9 mouse cellular contexts compared by ENCODE assay signal in genomic region chr17:48280943-48281738, GRCm38 (mm10). TPM values are rescaled to one million over a fixed set of nuclear protein-coding genes. Genes with fewer than 3 reads are reported as not detected.
DNase-seq lines count a peak whose midpoint lies in the region; ATAC-seq lines count a peak whose summit lies in the region.
"Had no signal": no experiment of that assay in that cellular context is flagged by ENCODE, and none has a peak within 500 bp of the region (broad histone marks: within the 10 kb centered on the region; RNA-seq: fewer than 3 reads in every experiment).

No protein-coding gene starts in this region.

- H3K9ac ChIP-seq in heart, embryonic 11.5 days (ENCODE audit: low read depth, low read length) = peak overlapping the region; percentile 68
- peak overlapping the region; percentile 51 for H3K9ac ChIP-seq in hindbrain, embryonic 14.5 days
- H3K9ac ChIP-seq in midbrain, embryonic 11.5 days (ENCODE audit: low read length) = peak overlapping the region; percentile 67

- no peaks in the 10 kb centered on the region for H3K27me3 ChIP-seq in heart, embryonic 11.5 days (ENCODE audit: control insufficient read depth, insufficient read depth, low read length)
- H3K27me3 ChIP-seq in hindbrain, embryonic 14.5 days (ENCODE audit: control insufficient read depth, insufficient read depth, low read length) = no peaks in the 10 kb centered on the region
- no peaks in the 10 kb centered on the region for H3K27me3 ChIP-seq in midbrain, embryonic 11.5 days (ENCODE audit: control insufficient read depth, insufficient read depth, low read length)

- no peak for DNase-seq in heart, adult 18-20 months
- peak; percentile 0 for DNase-seq in Muller cell, postnatal 12 days (ENCODE audit: inconsistent ontology term)
- DNase-seq in hindbrain, embryonic 14.5 days (ENCODE audit: low spot score) = no peak
- peak; percentile 94 for DNase-seq in midbrain, embryonic 11.5 days (ENCODE audit: low spot score, missing footprints)
- no peak for DNase-seq in adrenal gland, adult 18-20 months (ENCODE audit: low spot score in 2 of 2)
- DNase-seq in frontal cortex, postnatal 10 days (ENCODE audit: low spot score in 2 of 2) = no peak
- DNase-seq in frontal cortex, postnatal 36 days (ENCODE audit: low spot score in 2 of 2) = no peak

- H3K4me3 ChIP-seq in heart, embryonic 11.5 days (ENCODE audit: low read depth, low read length) = peak overlapping the region; percentile 34
- H3K4me3 ChIP-seq in hindbrain, embryonic 14.5 days (replicated peaks; ENCODE audit: low read length) = peak overlapping the region; percentile 23
- peak overlapping the region; percentile 24 for H3K4me3 ChIP-seq in midbrain, embryonic 11.5 days (ENCODE audit: low read depth, low read length)

- ATAC-seq in heart, embryonic 11.5 days (replicated peaks; ENCODE audit: insufficient number of reproducible peaks, low FRiP score, low TSS enrichment) = no peak
- ATAC-seq in hindbrain, embryonic 14.5 days (ENCODE audit: low FRiP score) = peak; percentile 60; the same call in 1 of the 2 replicates
- peak; percentile 77 for ATAC-seq in midbrain, embryonic 11.5 days (ENCODE audit: low FRiP score)

- no peaks in the 10 kb centered on the region for H3K36me3 ChIP-seq in heart, embryonic 11.5 days (ENCODE audit: control insufficient read depth, insufficient read depth, low read length)
- H3K36me3 ChIP-seq in hindbrain, embryonic 14.5 days (replicated peaks; ENCODE audit: control insufficient read depth, insufficient read depth) = no peaks in the 10 kb centered on the region
- no peaks in the 10 kb centered on the region for H3K36me3 ChIP-seq in midbrain, embryonic 11.5 days (ENCODE audit: control insufficient read depth, insufficient read depth, low read length)

- 28% methylated on average over 18 of the region's 18 CpGs for WGBS in heart, embryonic 11.5 days (ENCODE audit: insufficient replicate concordance)
- WGBS in hindbrain, embryonic 14.5 days = 26% methylated on average over 18 of the region's 18 CpGs
- 30% methylated on average over 18 of the region's 18 CpGs for WGBS in midbrain, embryonic 11.5 days

- H3K9me3 ChIP-seq in heart, embryonic 11.5 days (replicated peaks; ENCODE audit: control insufficient read depth, low read length) = no peaks in the 10 kb centered on the region
- H3K9me3 ChIP-seq in hindbrain, embryonic 14.5 days (ENCODE audit: control insufficient read depth, low read length) = no peaks in the 10 kb centered on the region
- H3K9me3 ChIP-seq in midbrain, embryonic 11.5 days (ENCODE audit: control insufficient read depth, low read length) = no peaks in the 10 kb centered on the region

- peak overlapping the region; percentile 60 for H3K4me2 ChIP-seq in heart, embryonic 11.5 days
- peak overlapping the region; percentile 52 for H3K4me2 ChIP-seq in hindbrain, embryonic 14.5 days (replicated peaks)
- H3K4me2 ChIP-seq in midbrain, embryonic 11.5 days = peak overlapping the region; percentile 50

- H3K4me1 ChIP-seq in heart, embryonic 11.5 days (ENCODE audit: control insufficient read depth, insufficient read depth, low read length) = 0 out of 2 replicates have a peak, but pooled peaks cover 2% of the 10 kb centered on the region
- no peaks in the 10 kb centered on the region; the same call in 1 of the 2 replicates for H3K4me1 ChIP-seq in hindbrain, embryonic 14.5 days (replicated peaks; ENCODE audit: control insufficient read depth, insufficient read depth, low read length)
- peaks cover 8% of the 10 kb centered on the region for H3K4me1 ChIP-seq in midbrain, embryonic 11.5 days (ENCODE audit: control insufficient read depth, insufficient read depth, low read length)

- H3K27ac ChIP-seq in heart, embryonic 11.5 days (ENCODE audit: low read depth, low read length) = no peak overlapping the region
- H3K27ac ChIP-seq in hindbrain, embryonic 14.5 days = peak overlapping the region; percentile 38; the same call in 1 of the 2 replicates
- no peak overlapping the region for H3K27ac ChIP-seq in midbrain, embryonic 11.5 days (ENCODE audit: low read depth, low read length)

RNA-seq across cellular contexts. Expression of gene Treml4, which starts 17.0 kb away (rescaled TPM):
- polyA plus RNA-seq in heart, embryonic 11.5 days (2014; fragmentation: Nextera tagmentation; extraction: Ambion mirVana) = 0.69 and 0.79 TPM in 2 replicates
- under 1 TPM in 1 of 2 experiments, not detected in 1; 0.33 TPM for total RNA-seq in heart, adult 18-20 months (2021)
- 0.44 TPM in 1 of 2 replicates, not detected in the other for polyA plus RNA-seq in hindbrain, embryonic 14.5 days (2014; fragmentation: Nextera tagmentation; extraction: Ambion mirVana)
- polyA plus RNA-seq in midbrain, embryonic 11.5 days (2014; fragmentation: Nextera tagmentation; extraction: Ambion mirVana) = 0.18 and 0.33 TPM in 2 replicates
- 1 to 10 TPM in 1 of 2 experiments, under 1 TPM in 1; 0.46 to 1.6 TPM for total RNA-seq in adrenal gland, adult 18-20 months (2021)
- polyA plus RNA-seq: C2C12 had no signal

RNA-seq across cellular contexts. Expression of gene Treml2, which starts 18.2 kb away (rescaled TPM):
- polyA plus RNA-seq in heart, embryonic 11.5 days (2014; fragmentation: Nextera tagmentation; extraction: Ambion mirVana) = 0.66 and 0.79 TPM in 2 replicates
- total RNA-seq in heart, adult 18-20 months (2021) = 1 to 10 TPM in 1 of 2 experiments, under 1 TPM in 1; 0.65 to 1.1 TPM
- 0.09 TPM in 1 of 2 replicates, not detected in the other for polyA plus RNA-seq in hindbrain, embryonic 14.5 days (2014; fragmentation: Nextera tagmentation; extraction: Ambion mirVana)
- 0.23 and 0.37 TPM in 2 replicates for polyA plus RNA-seq in midbrain, embryonic 11.5 days (2014; fragmentation: Nextera tagmentation; extraction: Ambion mirVana)
- under 1 TPM; 0.46 to 0.48 TPM for total RNA-seq in adrenal gland, adult 18-20 months (2021)
- polyA plus RNA-seq: C2C12 had no signal

RNA-seq across cellular contexts. Expression of gene Trem3, which starts 33.6 kb away (rescaled TPM):
- not detected in 2 replicates for polyA plus RNA-seq in heart, embryonic 11.5 days (2014; fragmentation: Nextera tagmentation; extraction: Ambion mirVana)
- not detected for total RNA-seq in heart, adult 18-20 months (2021)
- polyA plus RNA-seq in hindbrain, embryonic 14.5 days (2014; fragmentation: Nextera tagmentation; extraction: Ambion mirVana) = not detected in 2 replicates
- polyA plus RNA-seq in midbrain, embryonic 11.5 days (2014; fragmentation: Nextera tagmentation; extraction: Ambion mirVana) = not detected in 2 replicates
- total RNA-seq in adrenal gland, adult 18-20 months (2021) = under 1 TPM in 1 of 2 experiments, not detected in 1; 0.93 TPM
- polyA plus RNA-seq: C2C12 had no signal

RNA-seq across cellular contexts. Expression of gene B430306N03Rik, which starts 34.8 kb away (rescaled TPM):
- polyA plus RNA-seq in heart, embryonic 11.5 days (2014; fragmentation: Nextera tagmentation; extraction: Ambion mirVana) = 0.30 TPM in 1 of 2 replicates, not detected in the other
- total RNA-seq in heart, adult 18-20 months (2021) = under 1 TPM; 0.18 to 0.20 TPM
- 0.05 and 0.18 TPM in 2 replicates for polyA plus RNA-seq in hindbrain, embryonic 14.5 days (2014; fragmentation: Nextera tagmentation; extraction: Ambion mirVana)
- 0.03 TPM in 1 of 2 replicates, not detected in the other for polyA plus RNA-seq in midbrain, embryonic 11.5 days (2014; fragmentation: Nextera tagmentation; extraction: Ambion mirVana)
- total RNA-seq in adrenal gland, adult 18-20 months (2021) = under 1 TPM; 0.13 to 0.42 TPM
- polyA plus RNA-seq: C2C12 had no signal

RNA-seq across cellular contexts. Expression of gene Trem1, which starts 48.6 kb away (rescaled TPM):
- polyA plus RNA-seq in heart, embryonic 11.5 days (2014; fragmentation: Nextera tagmentation; extraction: Ambion mirVana) = 0.13 and 0.20 TPM in 2 replicates
- under 1 TPM in 1 of 2 experiments, not detected in 1; 0.13 TPM for total RNA-seq in heart, adult 18-20 months (2021)
- not detected in 2 replicates for polyA plus RNA-seq in hindbrain, embryonic 14.5 days (2014; fragmentation: Nextera tagmentation; extraction: Ambion mirVana)
- polyA plus RNA-seq in midbrain, embryonic 11.5 days (2014; fragmentation: Nextera tagmentation; extraction: Ambion mirVana) = 0.12 TPM in 1 of 2 replicates, not detected in the other
- under 1 TPM in 1 of 2 experiments, not detected in 1; 0.20 TPM for total RNA-seq in adrenal gland, adult 18-20 months (2021)
- polyA plus RNA-seq: C2C12 had no signal

Comparison
In these comparisons a context has a peak if more than half of its experiments do, and no peak if none do; other contexts are left out.
1. DNase-seq: peak in Muller cell, postnatal 12 days (single experiment) and midbrain, embryonic 11.5 days (single experiment); none in heart, adult 18-20 months (0 of 2), hindbrain, embryonic 14.5 days (single experiment), adrenal gland, adult 18-20 months (0 of 2), frontal cortex, postnatal 10 days (0 of 2) and frontal cortex, postnatal 36 days (0 of 2).
2. Peak in every context shown above with its lines, with median percentiles within 50 percentile points of each other: H3K4me2 ChIP-seq, H3K4me3 ChIP-seq and H3K9ac ChIP-seq.